Mouse (Mus musculus) right cerebral cortex, postnatal 25 days (tissue): Measurements from ENCODE around the gene Prkci.

Experiments used
- DNase-seq: peaks from one replicate; pipeline ENCODE4 v3.0.0; 2022

Prkci gene

DNA sequence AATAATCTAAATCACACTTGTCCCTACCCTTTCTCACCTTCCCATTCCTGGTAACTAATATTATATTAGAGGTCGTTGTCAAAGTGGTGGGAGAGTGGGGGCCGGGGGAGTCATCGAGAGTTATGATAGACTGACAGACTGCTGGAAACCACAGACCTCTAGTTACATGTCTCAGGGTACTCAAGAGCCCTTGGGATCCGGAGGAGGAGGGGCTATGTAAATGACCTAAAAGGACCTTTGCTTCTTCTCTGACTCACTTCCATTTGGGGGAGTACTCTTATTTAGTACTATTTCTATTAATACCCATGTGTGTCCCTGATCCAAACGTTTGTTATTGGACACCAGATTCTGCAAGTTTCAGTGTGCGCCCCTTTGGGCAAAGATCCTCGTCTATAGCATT, 94.4 kb downstream of the Prkci start:
- no peak for DNase-seq

DNA sequence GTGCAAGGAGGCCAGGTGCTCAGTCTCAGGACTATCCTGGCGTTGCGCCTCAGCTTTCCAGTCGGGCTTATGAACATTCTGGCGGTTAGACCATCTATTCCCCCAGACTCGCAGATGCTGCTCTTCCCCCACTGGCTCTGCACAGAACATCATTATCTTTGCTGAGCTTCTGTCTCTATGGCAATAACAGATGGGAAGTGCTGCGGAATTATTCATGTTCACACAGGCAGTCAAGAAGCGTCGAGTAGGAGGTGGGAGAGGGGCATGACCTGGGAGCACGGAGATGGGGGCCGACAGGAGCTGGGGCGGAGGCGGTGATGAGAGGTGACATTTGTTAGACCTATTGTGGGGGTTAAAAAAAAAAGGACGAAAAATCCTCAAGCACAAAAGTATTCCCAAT, 97.6 kb downstream of the Prkci start:
- peak; percentile 61 for DNase-seq

DNA sequence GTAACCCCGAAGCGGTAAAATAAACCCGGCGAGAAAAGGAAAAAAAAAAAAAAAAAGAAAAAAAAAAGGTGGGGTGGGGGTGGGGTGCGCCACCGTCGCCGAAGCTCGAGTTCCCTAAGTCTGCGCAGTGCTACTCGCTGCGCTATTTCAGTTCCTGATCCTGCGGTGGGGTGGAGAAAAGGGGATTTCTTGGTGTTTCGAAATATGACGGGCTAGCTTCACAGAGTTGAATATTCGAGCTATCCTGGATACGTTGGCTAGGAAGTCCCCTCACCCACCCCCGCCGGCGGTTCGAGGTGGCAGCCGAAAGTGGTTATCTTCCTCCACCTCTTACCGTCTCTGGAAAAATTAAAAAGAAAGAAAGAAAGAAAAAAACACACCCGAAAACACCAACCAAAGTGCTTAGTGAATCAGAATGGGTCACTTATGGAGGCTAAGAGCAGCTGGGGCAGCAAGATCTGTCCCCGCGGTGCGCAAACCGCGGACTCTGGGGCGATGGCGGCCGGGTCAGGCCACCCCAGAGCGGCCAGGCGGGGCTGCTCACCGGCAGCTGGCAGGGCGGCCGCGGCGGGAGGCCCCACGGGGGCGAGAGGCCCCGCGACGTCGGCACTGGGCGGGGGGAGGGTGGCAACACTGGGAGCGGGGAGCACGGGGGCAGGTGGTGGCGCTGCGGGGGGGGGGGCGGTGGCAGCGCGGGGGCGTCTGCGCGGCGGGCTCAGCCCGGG, 98.2 kb downstream of the Prkci start:
- peak; percentile 69 for DNase-seq

DNA sequence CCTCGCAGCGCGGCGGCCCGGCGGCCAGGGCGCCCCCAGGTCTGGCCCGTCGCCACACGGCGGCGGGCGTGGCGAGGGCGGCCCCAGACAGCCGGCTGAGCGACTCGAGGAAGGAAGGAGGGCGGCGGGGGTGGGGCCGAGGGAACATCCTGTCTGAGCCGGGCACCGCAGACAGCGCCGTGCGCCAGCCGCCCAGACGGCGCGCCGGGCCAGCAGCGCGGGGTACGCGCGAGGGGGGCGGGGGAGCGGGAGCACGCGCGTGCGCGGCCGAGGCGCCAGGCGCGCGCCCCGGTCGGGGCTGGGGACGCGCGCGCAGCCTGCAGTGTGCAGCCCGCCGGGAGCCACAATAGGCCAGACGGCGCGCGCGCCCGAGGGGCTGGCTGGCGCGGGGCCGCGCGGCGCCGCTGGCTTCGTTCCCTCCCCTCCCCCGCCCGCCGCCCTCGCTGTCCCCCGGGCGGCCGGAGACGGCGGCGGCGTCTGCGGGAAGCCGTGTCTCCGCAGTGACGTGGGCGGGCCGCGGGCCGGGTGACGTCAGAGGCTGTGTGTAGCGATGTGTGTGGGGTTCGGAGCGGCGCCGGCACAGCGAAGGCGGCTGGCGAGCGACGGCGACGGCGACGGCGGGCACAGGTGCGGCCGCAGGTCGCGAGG, 99.1 kb downstream of the Prkci start, which contains the start of gene Skil:
Gene Skil (plus strand): TSS at position 528 of the 648 bp plus-strand sequence.
- DNase-seq = peak; percentile 94

DNA sequence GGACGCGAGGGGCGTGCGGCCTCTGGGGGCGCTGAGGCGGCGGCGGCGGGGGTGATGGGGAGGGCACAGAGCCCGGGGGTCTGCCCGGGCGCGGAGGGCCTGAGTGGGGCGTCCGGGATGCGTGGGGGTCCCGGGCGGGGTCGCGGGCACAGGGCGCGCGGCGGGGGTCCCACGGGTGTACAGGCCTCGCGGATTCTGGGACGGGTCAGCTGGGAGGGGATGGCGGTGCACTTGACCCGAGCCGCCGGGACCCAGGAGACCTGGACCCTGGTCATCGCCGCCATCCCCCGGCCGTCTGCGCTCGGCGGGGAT, 99.6 kb downstream of the Prkci start:
- DNase-seq = no peak

DNA sequence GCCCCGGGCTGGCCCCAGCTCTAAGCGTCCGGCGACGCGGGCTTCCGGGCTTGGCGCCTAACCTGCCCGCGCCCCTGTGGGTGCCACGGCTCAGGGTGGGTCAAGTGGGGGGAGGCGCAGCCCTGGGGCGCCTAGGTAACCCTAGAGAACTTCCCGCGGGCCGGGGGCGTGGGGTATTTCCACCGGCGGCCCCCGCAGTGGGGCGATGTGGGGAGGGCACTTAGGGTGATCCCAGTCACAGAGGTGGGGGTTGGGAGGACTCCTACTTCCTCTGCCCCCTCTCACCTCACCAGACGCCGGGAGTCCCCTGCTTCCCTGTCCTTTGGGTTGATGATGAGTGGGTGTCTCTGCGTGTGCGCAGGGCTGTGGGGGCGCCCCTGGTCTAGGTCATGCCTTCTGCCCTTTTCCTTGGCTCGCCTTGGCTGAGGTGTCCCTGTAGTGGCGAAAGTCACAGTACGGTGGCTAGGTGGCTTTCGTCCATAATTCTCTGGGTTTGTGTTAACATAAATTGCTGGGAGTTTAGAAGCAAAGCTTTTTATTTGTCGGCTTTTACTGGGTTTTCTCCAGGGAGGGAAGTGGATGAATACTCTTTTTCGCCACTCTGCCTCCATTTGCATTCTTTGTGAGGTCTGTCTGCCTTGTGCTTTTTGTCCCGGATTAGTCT, 100.1 kb downstream of the Prkci start:
- peak; percentile 43 for DNase-seq

DNA sequence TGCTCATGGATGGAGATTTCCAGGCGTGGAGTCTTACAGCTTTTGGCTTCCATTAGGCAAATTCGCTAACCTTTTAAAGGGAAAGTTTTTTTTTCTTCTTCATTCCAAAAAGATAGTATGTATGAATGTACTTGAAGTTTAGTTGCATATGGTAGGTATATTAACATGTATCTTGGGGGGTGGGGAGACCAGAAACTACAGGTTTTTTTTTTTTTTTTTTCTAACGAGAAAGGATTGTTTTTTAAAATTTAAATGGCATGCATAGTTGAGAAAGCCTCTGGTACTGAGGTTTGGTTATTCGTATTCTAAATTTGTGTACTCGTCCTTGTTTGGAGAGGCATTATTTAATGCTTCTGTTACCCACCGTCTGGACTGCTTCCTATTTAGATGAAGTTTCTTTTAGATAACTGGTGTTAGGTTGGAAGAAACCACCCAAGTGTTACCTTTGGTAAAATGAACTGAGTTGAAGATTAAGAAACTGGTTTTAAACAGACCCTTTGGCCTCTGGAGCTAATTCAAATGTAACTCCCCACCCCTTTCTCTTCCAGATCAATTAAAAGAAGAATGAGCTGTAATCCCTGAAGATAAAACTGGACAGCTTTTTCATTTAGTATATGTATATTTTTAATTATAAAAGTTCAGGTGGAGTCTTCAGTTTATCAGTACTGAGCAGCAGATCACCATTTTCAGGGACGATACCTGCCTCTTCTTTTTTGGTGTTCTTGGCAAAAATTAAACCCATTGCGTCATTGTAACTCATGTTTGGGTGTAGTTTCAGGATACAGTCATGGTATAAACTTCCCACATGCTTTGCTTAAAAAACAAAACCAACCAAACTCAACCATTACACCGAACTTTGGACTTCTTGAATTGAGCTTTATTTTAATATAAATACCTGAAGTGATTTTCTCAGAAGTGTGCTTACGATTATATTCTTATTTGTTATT, 100.9 kb downstream of the Prkci start:
- DNase-seq = no peak

DNA sequence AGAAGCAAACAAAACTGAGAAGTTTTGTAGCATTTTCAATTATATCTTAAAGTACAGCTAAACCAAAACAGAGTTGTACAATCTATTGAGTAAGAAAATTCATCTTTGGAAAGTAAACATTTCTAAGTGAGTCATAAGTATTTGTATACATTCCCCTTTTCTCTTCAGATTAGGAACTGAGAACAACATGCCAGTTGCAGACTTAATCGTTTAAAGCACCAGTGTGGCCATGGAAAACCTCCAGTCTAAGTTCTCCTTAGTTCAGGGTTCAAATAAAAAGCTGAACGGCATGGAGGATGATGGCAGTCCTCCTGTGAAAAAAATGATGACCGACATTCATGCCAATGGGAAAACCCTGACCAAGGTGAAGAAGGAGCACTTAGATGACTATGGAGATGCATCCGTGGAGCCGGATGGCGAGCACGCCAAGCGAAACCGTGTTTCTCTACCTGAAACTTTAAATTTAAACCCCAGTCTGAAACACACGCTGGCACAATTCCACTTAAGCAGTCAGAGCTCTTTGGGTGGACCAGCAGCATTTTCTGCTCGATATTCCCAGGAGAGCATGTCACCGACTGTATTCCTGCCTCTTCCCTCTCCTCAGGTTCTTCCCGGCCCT, 101.7 kb downstream of the Prkci start:
- DNase-seq = no peak

DNA sequence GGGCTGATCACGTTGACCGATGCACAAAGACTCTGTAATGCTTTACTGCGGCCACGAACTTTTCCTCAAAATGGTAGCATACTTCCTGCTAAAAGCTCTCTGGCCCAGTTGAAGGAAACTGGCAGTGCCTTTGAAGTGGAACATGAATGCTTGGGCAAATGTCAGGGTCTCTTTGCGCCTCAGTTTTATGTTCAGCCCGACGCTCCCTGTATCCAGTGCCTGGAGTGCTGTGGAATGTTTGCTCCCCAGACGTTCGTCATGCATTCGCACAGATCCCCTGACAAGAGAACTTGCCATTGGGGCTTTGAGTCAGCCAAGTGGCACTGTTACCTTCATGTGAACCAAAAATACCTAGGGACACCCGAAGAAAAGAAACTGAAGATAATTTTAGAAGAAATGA, 102.4 kb downstream of the Prkci start:
- no peak for DNase-seq

DNA sequence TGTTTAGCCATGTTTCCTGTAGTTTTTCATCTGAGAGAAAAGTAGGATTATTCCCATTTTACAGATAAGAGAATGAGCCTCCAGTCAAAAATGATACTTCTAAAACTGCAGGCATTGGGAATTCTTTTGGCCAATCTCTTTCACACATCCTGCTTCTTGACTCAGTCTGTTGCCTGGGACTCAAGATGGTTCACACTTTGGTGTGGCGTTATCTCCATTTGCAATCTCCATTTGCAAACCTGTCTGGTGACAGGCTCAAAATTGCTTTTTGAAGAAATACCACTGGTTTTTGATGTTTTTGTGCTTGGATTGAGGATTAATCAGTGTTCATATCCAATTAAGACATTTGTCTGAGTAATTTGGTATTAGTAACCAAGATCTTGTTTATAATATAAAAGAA, 103.0 kb downstream of the Prkci start:
- no peak for DNase-seq

DNA sequence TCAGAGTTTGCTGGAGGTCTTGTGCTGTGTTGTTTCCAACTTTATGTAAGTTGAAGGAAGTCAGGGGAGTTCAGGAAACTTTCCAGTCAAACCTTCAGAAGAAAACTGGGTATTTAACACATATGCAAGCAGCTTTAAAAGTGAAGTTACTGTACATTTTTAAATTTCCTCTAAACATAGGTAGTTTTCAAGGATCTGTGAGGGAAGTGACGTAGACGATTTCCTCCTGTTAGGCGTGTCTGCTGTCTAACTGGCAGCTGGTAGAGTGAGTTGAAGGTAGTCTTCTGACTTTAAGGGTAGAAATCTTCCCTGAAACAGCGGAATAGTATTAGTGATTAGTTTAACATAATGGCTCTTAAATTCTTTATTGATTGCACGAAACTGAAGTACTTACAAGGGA, 104.5 kb downstream of the Prkci start:
- no peak for DNase-seq

DNA sequence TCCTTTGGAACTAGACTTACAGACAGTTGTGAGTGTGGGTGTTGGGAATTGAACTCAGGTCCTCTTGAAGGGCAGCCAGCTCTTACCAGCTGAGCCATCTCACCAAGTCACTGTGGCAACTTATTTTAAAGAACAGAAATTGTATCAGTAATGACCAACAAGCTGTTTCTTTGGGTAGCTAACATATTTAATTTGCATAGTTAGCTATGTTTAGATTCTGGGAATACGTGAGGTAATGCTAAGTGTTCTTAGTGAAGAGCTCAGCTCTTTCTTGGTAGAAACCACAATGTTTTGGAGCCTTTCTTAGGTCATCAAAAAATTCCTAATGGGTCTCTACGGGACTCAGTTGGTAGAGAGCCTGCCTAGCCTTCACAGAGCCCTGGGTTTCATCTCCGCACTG, 105.3 kb downstream of the Prkci start:
- DNase-seq = no peak
